Mouse (Mus musculus) intestine, embryonic 15.5 days (tissue): ENCODE measurements around the gene Eif5a. TPM values are rescaled to one million over a fixed set of nuclear protein-coding genes. Genes with fewer than 3 reads are reported as not detected.

ENCODE experiments used
- ATAC-seq: fragments of 200-750 bp; cut with Nextera tagmentation; 2 replicates; pipeline ENCODE4 v1.8.0; 2017; ENCODE audit warnings: moderate TSS enrichment, moderate library complexity
- H3K27ac ChIP-seq: fragments of 300-500 bp; sonication (generic); 2 replicates; pipeline ENCODE4 v1.5.1; 2015; ENCODE audit warnings: mild to moderate bottlenecking, inconsistent platforms
- H3K27me3 ChIP-seq: fragments of 300-500 bp; sonication (generic); replicated peaks from 2 replicates; pipeline ENCODE4 v1.6.1; 2015; ENCODE audit warnings: inconsistent platforms
- H3K36me3 ChIP-seq: fragments of 300-500 bp; sonication (generic); 2 replicates; pipeline ENCODE4 v1.6.1; 2015; ENCODE audit warnings: inconsistent platforms
- H3K4me1 ChIP-seq: fragments of 300-500 bp; sonication (generic); replicated peaks from 2 replicates; pipeline ENCODE4 v1.6.1; 2015; ENCODE audit warnings: inconsistent platforms
- H3K4me2 ChIP-seq: fragments of 300-500 bp; sonication (generic); replicated peaks from 2 replicates; pipeline ENCODE4 v1.6.1; 2015; ENCODE audit warnings: mild to moderate bottlenecking, inconsistent platforms
- H3K4me3 ChIP-seq: fragments of 300-500 bp; sonication (generic); replicated peaks from 2 replicates; pipeline ENCODE4 v1.5.1; 2015; ENCODE audit warnings: inconsistent platforms
- H3K9ac ChIP-seq: fragments of 300-500 bp; sonication (generic); 2 replicates; pipeline ENCODE4 v1.6.1; 2015; ENCODE audit warnings: inconsistent platforms
- H3K9me3 ChIP-seq: fragments of 300-500 bp; sonication (generic); 2 replicates; pipeline ENCODE4 v1.6.1; 2016; ENCODE audit warnings: inconsistent platforms
- WGBS: fragments of 180-500 bp; shearing (Covaris S2); methylation state at CpG from one replicate; pipeline ENCODE4 v1.1.7; 2015; 5-methylcytosine and 5-hydroxymethylcytosine counted together
- polyA plus RNA-seq: library from polyadenylated mRNA; unstranded; fragments of >200 nt; fragmentation: Nextera tagmentation; extraction: Ambion mirVana; gene quantifications from 2 replicates; pipeline ENCODE4 v1.2.1, GENCODE M21; 2015

Eif5a gene
- polyA plus RNA-seq, 1 experiment from 2014 or later: 1,693 TPM

GRCm38 (mm10) chr11:69876186-69876585 is 45.6 kb downstream of the Eif5a start:
- H3K9me3 ChIP-seq: no peaks in the 10 kb centered on the region
- no peaks in the 10 kb centered on the region for H3K36me3 ChIP-seq
- no peak overlapping the region for H3K4me3 ChIP-seq
- H3K27me3 ChIP-seq: no peaks in the 10 kb centered on the region
- no peak overlapping the region; the same call in 1 of the 2 replicates for H3K4me2 ChIP-seq
- peaks cover 22% of the 10 kb centered on the region for H3K4me1 ChIP-seq
- H3K9ac ChIP-seq: no peak overlapping the region
- H3K27ac ChIP-seq: 0 out of 2 replicates have a peak overlapping the region, but pooled peaks have one; percentile 32
- no peak for ATAC-seq
- 43% methylated on average over 7 of the region's 7 CpGs for WGBS

- Histone ChIP-seq H3K4me3 (no peak overlapping the region), H3K4me1 (0 out of 2 replicates have a peak, but pooled peaks cover 4% of the 10 kb centered on the region), H3K27ac (no peak overlapping the region), H3K9ac (no peak overlapping the region), H3K27me3 (no peaks in the 10 kb centered on the region), H3K4me2 (no peak overlapping the region), H3K9me3 (no peaks in the 10 kb centered on the region), H3K36me3 (no peaks in the 10 kb centered on the region)
- WGBS: 80% methylated on average over 4 of the region's 4 CpGs
- no peak for ATAC-seq
These were observed 49.3 kb downstream of the Eif5a start for GRCm38 (mm10) chr11:69872451-69872850.

GRCm38 (mm10) chr11:69871822-69872221 is 49.9 kb downstream of the Eif5a start:
- H3K9ac ChIP-seq: no peak overlapping the region
- H3K27ac ChIP-seq: no peak overlapping the region
- no peaks in the 10 kb centered on the region for H3K27me3 ChIP-seq
- no peak overlapping the region for H3K4me2 ChIP-seq
- 84% methylated on average over 7 of the region's 7 CpGs for WGBS
- no peaks in the 10 kb centered on the region for H3K36me3 ChIP-seq
- H3K4me3 ChIP-seq: no peak overlapping the region
- no peaks in the 10 kb centered on the region for H3K4me1 ChIP-seq
- ATAC-seq: no peak
- H3K9me3 ChIP-seq: no peaks in the 10 kb centered on the region

GRCm38 (mm10) chr11:69870289-69871069 is 51.3 kb downstream of the Eif5a start:
- no peak overlapping the region for H3K9ac ChIP-seq
- no peak overlapping the region for H3K27ac ChIP-seq
- no peaks in the 10 kb centered on the region for H3K36me3 ChIP-seq
- peak; percentile 85 for ATAC-seq
- H3K27me3 ChIP-seq: no peaks in the 10 kb centered on the region
- no peak overlapping the region for H3K4me2 ChIP-seq
- no peak overlapping the region for H3K4me3 ChIP-seq
- WGBS: 82% methylated on average over 2 of the region's 2 CpGs
- no peaks in the 10 kb centered on the region for H3K4me1 ChIP-seq
- H3K9me3 ChIP-seq: no peaks in the 10 kb centered on the region

- H3K9me3 ChIP-seq: no peaks in the 10 kb centered on the region
- no peak overlapping the region for H3K4me2 ChIP-seq
- ATAC-seq: no peak
- H3K9ac ChIP-seq: 0 out of 2 replicates have a peak overlapping the region, but pooled peaks have one; percentile 17
- no peak overlapping the region for H3K4me3 ChIP-seq
- WGBS: 57% methylated on average over 9 of the region's 9 CpGs
- no peak overlapping the region for H3K27ac ChIP-seq
- H3K4me1 ChIP-seq: no peaks in the 10 kb centered on the region
- no peaks in the 10 kb centered on the region for H3K27me3 ChIP-seq
- no peaks in the 10 kb centered on the region for H3K36me3 ChIP-seq
These were observed 54.4 kb downstream of the Eif5a start for GRCm38 (mm10) chr11:69867335-69867734.

Other genes with a start within 250 kb of the Eif5a start
- gene Eif4a1, start 249.5 kb downstream of the Eif5a start, polyA plus RNA-seq: 517 and 559 TPM in 2 replicates
- gene Senp3, start 239.9 kb downstream of the Eif5a start, polyA plus RNA-seq: 62.1 and 63.9 TPM in 2 replicates
- gene Tnfsf13, start 236.2 kb downstream of the Eif5a start, polyA plus RNA-seq: 0.33 and 0.54 TPM in 2 replicates
- 6.6 and 7.0 TPM in 2 replicates for gene Tnfsf12, start 226.1 kb downstream of the Eif5a start, polyA plus RNA-seq
- gene Tnfsfm13, start 225.9 kb downstream of the Eif5a start, polyA plus RNA-seq: 2.6 and 3.1 TPM in 2 replicates
- gene Polr2a, start 163.3 kb downstream of the Eif5a start, polyA plus RNA-seq: 18.1 and 19.1 TPM in 2 replicates
- gene Slc35g3, start 160.0 kb downstream of the Eif5a start, polyA plus RNA-seq: 0.15 and 0.16 TPM in 2 replicates
- 2.3 and 2.4 TPM in 2 replicates for gene Zbtb4, start 156.0 kb downstream of the Eif5a start, polyA plus RNA-seq
- 3.5 and 4.3 TPM in 2 replicates for gene Chrnb1, start 126.0 kb downstream of the Eif5a start, polyA plus RNA-seq
- gene Fgf11, start 120.1 kb downstream of the Eif5a start, polyA plus RNA-seq: 1.2 and 1.4 TPM in 2 replicates
- 31.2 and 31.4 TPM in 2 replicates for gene Tmem102, start 116.3 kb downstream of the Eif5a start, polyA plus RNA-seq
- gene Gm39566, start 106.7 kb downstream of the Eif5a start, polyA plus RNA-seq: not detected in 2 replicates
- gene Spem2, start 103.5 kb downstream of the Eif5a start, polyA plus RNA-seq: not detected in 2 replicates
- 0.21 TPM in 1 of 2 replicates, not detected in the other for gene Spem1, start 99.8 kb downstream of the Eif5a start, polyA plus RNA-seq
- 5.2 and 5.3 TPM in 2 replicates for gene Nlgn2, start 84.2 kb downstream of the Eif5a start, polyA plus RNA-seq
- gene Tmem256, start 83.4 kb downstream of the Eif5a start, polyA plus RNA-seq: 442 and 459 TPM in 2 replicates
- 70.4 and 74.6 TPM in 2 replicates for gene Plscr3, start 75.6 kb downstream of the Eif5a start, polyA plus RNA-seq
- gene Tnk1, start 63.2 kb downstream of the Eif5a start, polyA plus RNA-seq: 14.4 and 16.4 TPM in 2 replicates
- not detected in 2 replicates for gene Tmem95, start 43.9 kb downstream of the Eif5a start, polyA plus RNA-seq
- 5.2 and 5.5 TPM in 2 replicates for gene Kctd11, start 40.6 kb downstream of the Eif5a start, polyA plus RNA-seq
- gene Acap1, start 26.4 kb downstream of the Eif5a start, polyA plus RNA-seq: 4.8 and 5.9 TPM in 2 replicates
- 7.7 and 7.9 TPM in 2 replicates for gene 2810408A11Rik, start 21.0 kb downstream of the Eif5a start, polyA plus RNA-seq
- gene Neurl4, start 20.9 kb downstream of the Eif5a start, polyA plus RNA-seq: 7.0 and 10.0 TPM in 2 replicates
- gene Gps2, start 8.1 kb downstream of the Eif5a start, polyA plus RNA-seq: 68.1 and 68.5 TPM in 2 replicates
- 2.5 and 3.1 TPM in 2 replicates for gene Ybx2, start 13.8 kb upstream of the Eif5a start, polyA plus RNA-seq
- gene Slc2a4, start 26.2 kb upstream of the Eif5a start, polyA plus RNA-seq: 20.4 and 21.8 TPM in 2 replicates
- gene Cldn7, start 42.8 kb upstream of the Eif5a start, polyA plus RNA-seq: 977 and 1,030 TPM in 2 replicates
- gene Ctdnep1, start 59.2 kb upstream of the Eif5a start, polyA plus RNA-seq: 23.2 and 26.3 TPM in 2 replicates
- gene Elp5, start 60.6 kb upstream of the Eif5a start, polyA plus RNA-seq: 102 and 105 TPM in 2 replicates
- 529 and 559 TPM in 2 replicates for gene Gabarap, start 69.2 kb upstream of the Eif5a start, polyA plus RNA-seq
- 58.6 and 61.3 TPM in 2 replicates for gene Phf23, start 73.8 kb upstream of the Eif5a start, polyA plus RNA-seq
- gene Dvl2, start 78.6 kb upstream of the Eif5a start, polyA plus RNA-seq: 30.5 and 31.8 TPM in 2 replicates
- 114 and 128 TPM in 2 replicates for gene Acadvl, start 93.5 kb upstream of the Eif5a start, polyA plus RNA-seq
- gene Dlg4, start 95.0 kb upstream of the Eif5a start, polyA plus RNA-seq: 7.2 and 8.5 TPM in 2 replicates
- 0.19 and 0.56 TPM in 2 replicates for gene Asgr1, start 132.1 kb upstream of the Eif5a start, polyA plus RNA-seq
- gene Asgr2, start 170.7 kb upstream of the Eif5a start, polyA plus RNA-seq: 0.21 and 0.43 TPM in 2 replicates
- gene Mgl2, start 208.4 kb upstream of the Eif5a start, polyA plus RNA-seq: 0.72 and 0.80 TPM in 2 replicates
- 0.98 and 1.2 TPM in 2 replicates for gene Clec10a, start 234.2 kb upstream of the Eif5a start, polyA plus RNA-seq